Mouse (Mus musculus): ENCODE data around the gene Srd5a3. TPM values are rescaled to one million over a fixed set of nuclear protein-coding genes. Genes with fewer than 3 reads are reported as not detected.
A peak's percentile ranks its signal among the peaks of the same experiment; 100 is the strongest.

Gene Srd5a3
- polyA plus RNA-seq, 1 experiment from 2014 or later: 23.2 TPM

DNA sequence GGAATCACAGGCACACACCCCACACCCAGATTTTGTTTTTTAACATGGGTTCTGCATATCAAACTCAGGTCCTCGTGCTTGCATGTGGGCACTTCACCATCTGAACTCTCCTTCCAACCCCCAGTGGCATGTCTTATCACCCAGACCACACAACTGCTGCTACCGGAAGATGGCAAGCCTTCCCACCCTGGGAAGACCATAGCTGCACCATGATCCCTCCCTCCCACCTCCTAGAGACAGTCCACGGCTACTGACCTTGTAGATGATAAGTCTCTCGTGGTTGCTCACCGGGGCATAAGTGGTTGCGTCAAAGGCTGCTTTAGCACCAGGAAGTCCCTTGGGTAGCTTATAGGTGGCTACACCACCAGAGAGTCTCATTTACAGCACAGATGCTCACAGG is 21.4 kb downstream of the Srd5a3 start:
- H3K36me3 ChIP-seq: no peaks in the 10 kb centered on the region
- DNase-seq (ENCODE audit: low spot score): no peak
- H3K9me3 ChIP-seq (replicated peaks): no peaks in the 10 kb centered on the region
- H3K4me3 ChIP-seq: no peak overlapping the region
- WGBS: 91% methylated on average over 6 of the region's 6 CpGs
- H3K27ac ChIP-seq: no peak overlapping the region
- no peaks in the 10 kb centered on the region for H3K27me3 ChIP-seq (ENCODE audit: low read depth, poor library complexity, severe bottlenecking)
- H3K4me1 ChIP-seq: no peaks in the 10 kb centered on the region

DNA sequence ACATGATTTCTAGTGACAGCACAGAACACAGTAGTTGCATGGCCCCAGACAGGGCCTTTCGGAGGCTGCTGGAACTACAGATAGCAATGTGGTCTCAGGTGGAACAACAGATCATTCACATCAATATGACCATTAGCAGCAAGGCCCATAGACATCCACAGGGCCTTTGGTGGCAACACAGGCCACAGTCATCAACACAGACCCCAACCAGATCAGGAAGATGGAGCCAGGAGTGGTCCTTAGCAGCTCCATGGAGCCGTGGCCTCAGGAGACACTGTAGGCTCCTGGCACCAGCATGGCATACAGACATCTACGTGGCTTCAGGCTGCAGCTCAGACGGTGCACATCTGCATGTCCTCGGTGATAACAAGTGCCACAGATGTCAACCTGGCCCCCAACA is 22.9 kb downstream of the Srd5a3 start:
- 81% methylated on average over 5 of the region's 5 CpGs for WGBS
- Histone ChIP-seq H3K27me3 (ENCODE audit: low read depth, poor library complexity, severe bottlenecking) (no peaks in the 10 kb centered on the region), H3K36me3 (no peaks in the 10 kb centered on the region), H3K27ac (no peak overlapping the region), H3K9me3 (replicated peaks) (no peaks in the 10 kb centered on the region), H3K4me1 (no peaks in the 10 kb centered on the region), H3K4me3 (no peak overlapping the region)
- no peak for DNase-seq (ENCODE audit: low spot score)

DNA sequence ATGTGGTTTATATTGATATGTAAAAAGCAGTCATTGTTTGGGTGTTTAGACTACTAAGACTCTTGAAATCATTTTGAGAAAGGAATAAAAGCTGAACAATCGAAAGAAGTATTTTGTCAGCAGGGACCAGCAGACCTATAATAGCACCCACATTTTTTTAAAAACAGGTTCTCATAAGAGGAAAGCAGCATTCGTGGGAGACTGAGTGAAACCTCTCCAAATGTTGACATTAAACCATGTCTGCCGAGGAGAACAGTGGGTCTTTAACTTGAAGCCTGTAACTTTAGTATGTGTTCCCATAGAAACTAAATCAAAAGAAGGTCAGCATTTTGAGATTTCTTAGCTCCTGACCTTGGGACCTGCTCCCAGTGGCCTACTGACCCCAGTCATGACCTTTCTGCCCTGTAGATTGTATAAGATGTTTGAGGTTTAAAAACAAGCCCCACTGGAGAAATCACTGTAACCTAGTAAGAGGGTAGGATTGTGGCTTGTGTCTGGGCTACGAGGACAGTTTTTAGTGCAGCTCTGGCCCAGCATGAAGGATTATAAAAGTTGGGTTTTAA is 23.8 kb downstream of the Srd5a3 start:
- H3K9me3 ChIP-seq (replicated peaks): no peaks in the 10 kb centered on the region
- no peaks in the 10 kb centered on the region for H3K36me3 ChIP-seq
- no peak overlapping the region for H3K27ac ChIP-seq
- DNase-seq (ENCODE audit: low spot score): no peak
- WGBS: 61% methylated on average over 4 of the region's 4 CpGs
- H3K27me3 ChIP-seq (ENCODE audit: low read depth, poor library complexity, severe bottlenecking): no peaks in the 10 kb centered on the region
- H3K4me1 ChIP-seq: no peaks in the 10 kb centered on the region
- H3K4me3 ChIP-seq: no peak overlapping the region

- DNase-seq (ENCODE audit: low spot score): no peak
- H3K9me3 ChIP-seq (replicated peaks): no peaks in the 10 kb centered on the region
- 81% methylated on average over 7 of the region's 7 CpGs for WGBS
- no peak overlapping the region for H3K27ac ChIP-seq
- H3K4me1 ChIP-seq: no peaks in the 10 kb centered on the region
- no peaks in the 10 kb centered on the region for H3K36me3 ChIP-seq
- no peak overlapping the region for H3K4me3 ChIP-seq
- no peaks in the 10 kb centered on the region for H3K27me3 ChIP-seq (ENCODE audit: low read depth, poor library complexity, severe bottlenecking)
Observed at GRCm38 (mm10) chr5:76164827-76165226, 24.8 kb downstream of the Srd5a3 start.

GRCm38 (mm10) chr5:76170522-76170921 is 30.5 kb downstream of the Srd5a3 start:
- Histone ChIP-seq H3K27ac (no peak overlapping the region), H3K9me3 (replicated peaks) (no peaks in the 10 kb centered on the region), H3K4me1 (no peaks in the 10 kb centered on the region), H3K36me3 (no peaks in the 10 kb centered on the region), H3K27me3 (ENCODE audit: low read depth, poor library complexity, severe bottlenecking) (no peaks in the 10 kb centered on the region), H3K4me3 (no peak overlapping the region)
- WGBS: 82% methylated on average over 4 of the region's 4 CpGs
- no peak for DNase-seq (ENCODE audit: low spot score)

- Histone ChIP-seq H3K27ac (no peak overlapping the region), H3K4me1 (no peaks in the 10 kb centered on the region), H3K4me3 (no peak overlapping the region), H3K9me3 (replicated peaks) (no peaks in the 10 kb centered on the region), H3K36me3 (no peaks in the 10 kb centered on the region), H3K27me3 (ENCODE audit: low read depth, poor library complexity, severe bottlenecking) (no peaks in the 10 kb centered on the region)
- no peak for DNase-seq (ENCODE audit: low spot score)
Observed at GRCm38 (mm10) chr5:76171039-76171438, 31.0 kb downstream of the Srd5a3 start.

- 91% methylated on average over 4 of the region's 4 CpGs for WGBS
- Histone ChIP-seq H3K4me3 (no peak overlapping the region), H3K36me3 (no peaks in the 10 kb centered on the region), H3K27me3 (ENCODE audit: low read depth, poor library complexity, severe bottlenecking) (no peaks in the 10 kb centered on the region), H3K4me1 (peaks cover 8% of the 10 kb centered on the region), H3K27ac (no peak overlapping the region), H3K9me3 (replicated peaks) (no peaks in the 10 kb centered on the region)
- no peak for DNase-seq (ENCODE audit: low spot score)
Observed at GRCm38 (mm10) chr5:76175051-76175450, 35.0 kb downstream of the Srd5a3 start.

DNA sequence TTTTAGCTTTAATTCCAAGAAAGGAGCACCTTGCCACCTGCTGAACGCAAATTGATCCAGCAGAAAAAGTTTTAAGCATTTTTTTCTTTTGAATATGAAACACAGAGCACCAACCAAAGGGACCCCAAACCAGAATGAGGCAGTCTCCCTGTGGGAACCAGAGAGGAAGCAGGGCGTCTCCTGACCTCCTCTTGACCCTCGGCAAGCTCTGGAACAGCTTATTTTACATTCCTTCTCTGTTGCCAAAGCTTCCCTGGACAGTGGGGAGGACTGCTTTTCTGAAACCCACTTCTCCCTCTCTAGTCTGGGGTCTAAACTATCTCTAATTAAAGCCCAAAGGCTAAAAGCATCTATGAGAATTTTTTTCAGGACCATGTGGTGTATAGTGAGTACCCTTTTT is 36.3 kb downstream of the Srd5a3 start:
- H3K27ac ChIP-seq: 0 out of 2 replicates have a peak overlapping the region, but pooled peaks have one; percentile 20
- peaks cover 8% of the 10 kb centered on the region for H3K4me1 ChIP-seq
- no peaks in the 10 kb centered on the region for H3K9me3 ChIP-seq (replicated peaks)
- no peak overlapping the region for H3K4me3 ChIP-seq
- no peaks in the 10 kb centered on the region for H3K27me3 ChIP-seq (ENCODE audit: low read depth, poor library complexity, severe bottlenecking)
- H3K36me3 ChIP-seq: no peaks in the 10 kb centered on the region
- no peak for DNase-seq (ENCODE audit: low spot score)
- WGBS: 45% methylated on average over 3 of the region's 3 CpGs

- WGBS: 79% methylated on average over 11 of the region's 11 CpGs
- Histone ChIP-seq H3K4me1 (peaks cover 8% of the 10 kb centered on the region), H3K27me3 (ENCODE audit: low read depth, poor library complexity, severe bottlenecking) (no peaks in the 10 kb centered on the region), H3K4me3 (no peak overlapping the region), H3K9me3 (replicated peaks) (no peaks in the 10 kb centered on the region), H3K27ac (0 out of 2 replicates have a peak overlapping the region, but pooled peaks have one; percentile 20), H3K36me3 (no peaks in the 10 kb centered on the region)
- no peak for DNase-seq (ENCODE audit: low spot score)
Observed at GRCm38 (mm10) chr5:76176841-76177240, 36.8 kb downstream of the Srd5a3 start.

- no peak for DNase-seq (ENCODE audit: low spot score)
- Histone ChIP-seq H3K4me1 (peaks cover 8% of the 10 kb centered on the region), H3K36me3 (no peaks in the 10 kb centered on the region), H3K27me3 (ENCODE audit: low read depth, poor library complexity, severe bottlenecking) (no peaks in the 10 kb centered on the region), H3K4me3 (no peak overlapping the region), H3K9me3 (replicated peaks) (no peaks in the 10 kb centered on the region), H3K27ac (no peak overlapping the region)
- 82% methylated on average over 7 of the region's 7 CpGs for WGBS
Observed at GRCm38 (mm10) chr5:76177664-76178063, 37.6 kb downstream of the Srd5a3 start.

GRCm38 (mm10) chr5:76179171-76179570 is 39.1 kb downstream of the Srd5a3 start:
- no peaks in the 10 kb centered on the region for H3K27me3 ChIP-seq (ENCODE audit: low read depth, poor library complexity, severe bottlenecking)
- no peak for DNase-seq (ENCODE audit: low spot score)
- H3K9me3 ChIP-seq (replicated peaks): no peaks in the 10 kb centered on the region
- 95% methylated on average over 5 of the region's 5 CpGs for WGBS
- H3K27ac ChIP-seq: no peak overlapping the region
- peaks cover 11% of the 10 kb centered on the region for H3K4me1 ChIP-seq
- H3K4me3 ChIP-seq: no peak overlapping the region
- H3K36me3 ChIP-seq: no peaks in the 10 kb centered on the region

DNA sequence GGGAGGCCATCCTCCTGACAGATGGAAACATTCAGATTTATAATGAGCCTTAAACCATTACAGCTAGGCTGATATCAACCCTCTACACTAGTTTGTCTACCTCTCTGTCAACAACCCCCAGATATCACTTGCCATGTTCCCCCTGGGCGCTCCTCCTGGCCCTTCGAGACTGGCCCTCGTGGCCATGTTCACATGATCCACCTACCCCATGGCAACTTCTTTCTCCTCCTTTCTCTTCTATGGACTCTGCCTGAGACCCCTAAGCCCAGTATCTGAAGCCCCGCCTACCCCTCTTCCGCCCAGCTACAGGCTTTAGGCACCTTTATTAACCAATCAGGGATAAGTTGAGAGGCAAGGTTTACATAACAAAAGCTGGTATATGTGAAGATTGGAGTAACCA is 39.7 kb downstream of the Srd5a3 start:
- Histone ChIP-seq H3K36me3 (no peaks in the 10 kb centered on the region), H3K4me3 (no peak overlapping the region), H3K4me1 (peaks cover 12% of the 10 kb centered on the region), H3K27me3 (ENCODE audit: low read depth, poor library complexity, severe bottlenecking) (no peaks in the 10 kb centered on the region), H3K9me3 (replicated peaks) (no peaks in the 10 kb centered on the region), H3K27ac (no peak overlapping the region)
- WGBS: 90% methylated on average over 5 of the region's 5 CpGs
- no peak for DNase-seq (ENCODE audit: low spot score)

GRCm38 (mm10) chr5:76182326-76182725 is 42.3 kb downstream of the Srd5a3 start:
- Histone ChIP-seq H3K9me3 (replicated peaks) (no peaks in the 10 kb centered on the region), H3K27ac (no peak overlapping the region), H3K36me3 (peaks cover 11% of the 10 kb centered on the region), H3K27me3 (ENCODE audit: low read depth, poor library complexity, severe bottlenecking) (no peaks in the 10 kb centered on the region), H3K4me3 (no peak overlapping the region), H3K4me1 (peaks cover 15% of the 10 kb centered on the region)
- DNase-seq (ENCODE audit: low spot score): no peak
- WGBS: 72% methylated on average over 3 of the region's 3 CpGs
